Mouse (Mus musculus): Measurements from ENCODE around the gene Elk3. TPM values are rescaled to one million over a fixed set of nuclear protein-coding genes. Genes with fewer than 3 reads are reported as not detected.
A peak's percentile ranks its signal among the peaks of the same experiment; 100 is the strongest.

The Elk3 gene
- polyA plus RNA-seq, 1 experiment, result 8.0 TPM

DNA sequence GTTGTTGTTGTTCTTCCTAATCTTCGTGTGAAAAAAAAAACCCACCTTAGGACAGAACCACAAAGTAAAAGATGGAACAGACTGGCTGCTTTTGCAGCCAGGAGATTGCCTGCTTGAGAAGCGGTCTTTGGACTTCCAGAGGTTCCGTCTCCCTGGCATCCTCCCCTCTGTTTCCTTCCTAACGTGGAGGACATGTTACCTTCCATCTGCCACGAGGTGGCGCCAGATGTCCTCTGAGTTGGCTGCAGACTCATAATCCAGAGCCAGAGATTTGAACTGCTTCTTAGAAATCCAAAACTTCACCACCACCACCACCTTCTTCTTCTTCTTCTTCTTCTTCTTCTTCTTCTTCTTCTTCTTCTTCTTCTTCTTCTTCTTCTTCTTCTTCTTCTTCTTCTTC lies 19.1 kb downstream of the Elk3 start:
- peak overlapping the region; percentile 66 for H3K27ac ChIP-seq (replicated peaks; ENCODE audit: low read depth, low read length)
- H3K4me3 ChIP-seq (ENCODE audit: insufficient read depth, low read depth, low read length), result no peak overlapping the region
- H3K4me1 ChIP-seq (ENCODE audit: control insufficient read depth, insufficient read depth, insufficient read length, low read length), result peaks cover 29% of the 10 kb centered on the region

DNA sequence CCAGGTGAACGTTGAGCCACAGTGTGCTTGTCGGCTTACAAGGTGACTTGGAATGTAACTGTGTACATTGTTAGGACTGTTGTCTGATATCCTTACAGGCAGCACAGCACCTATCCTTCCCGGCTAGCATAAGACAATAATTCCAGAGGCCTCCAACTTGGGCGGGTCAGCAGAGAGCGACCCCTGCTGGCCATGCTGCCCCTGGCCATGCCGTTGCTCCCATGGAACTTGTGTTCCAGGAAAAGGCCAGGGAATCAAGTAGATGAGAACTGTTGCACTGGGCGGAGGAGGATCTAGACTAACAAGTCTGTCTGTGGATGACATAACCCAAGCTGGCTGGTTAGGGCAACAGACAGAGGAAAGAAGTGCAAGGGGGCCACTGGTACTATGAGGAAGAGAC lies 19.6 kb downstream of the Elk3 start:
- no peak overlapping the region for H3K4me3 ChIP-seq (ENCODE audit: insufficient read depth, low read depth, low read length)
- peaks cover 28% of the 10 kb centered on the region for H3K4me1 ChIP-seq (ENCODE audit: control insufficient read depth, insufficient read depth, insufficient read length, low read length)
- peak overlapping the region; percentile 72 for H3K27ac ChIP-seq (replicated peaks; ENCODE audit: low read depth, low read length)

DNA sequence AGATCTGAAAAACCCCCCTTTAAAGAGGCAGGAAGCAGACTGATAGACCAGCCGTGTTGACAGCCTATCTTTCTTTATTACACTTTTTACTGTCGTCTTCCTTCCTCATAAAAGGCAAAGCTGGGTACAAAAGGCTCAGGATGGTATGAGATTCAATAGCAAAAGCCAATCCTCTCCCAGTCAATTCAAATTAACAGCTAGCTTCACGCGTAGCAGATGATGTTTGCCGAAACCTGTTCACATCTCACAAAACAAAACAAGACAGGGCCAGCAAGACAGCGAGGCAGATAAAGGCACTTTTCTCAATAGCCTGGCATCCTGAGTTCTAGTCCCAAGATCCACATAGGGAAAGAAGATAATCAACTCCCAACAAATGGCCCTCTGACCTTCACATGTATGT lies 21.5 kb downstream of the Elk3 start:
- peak overlapping the region; percentile 47 for H3K27ac ChIP-seq (replicated peaks; ENCODE audit: low read depth, low read length)
- H3K4me3 ChIP-seq (ENCODE audit: insufficient read depth, low read depth, low read length), result no peak overlapping the region
- H3K4me1 ChIP-seq (ENCODE audit: control insufficient read depth, insufficient read depth, insufficient read length, low read length), result peaks cover 31% of the 10 kb centered on the region

DNA sequence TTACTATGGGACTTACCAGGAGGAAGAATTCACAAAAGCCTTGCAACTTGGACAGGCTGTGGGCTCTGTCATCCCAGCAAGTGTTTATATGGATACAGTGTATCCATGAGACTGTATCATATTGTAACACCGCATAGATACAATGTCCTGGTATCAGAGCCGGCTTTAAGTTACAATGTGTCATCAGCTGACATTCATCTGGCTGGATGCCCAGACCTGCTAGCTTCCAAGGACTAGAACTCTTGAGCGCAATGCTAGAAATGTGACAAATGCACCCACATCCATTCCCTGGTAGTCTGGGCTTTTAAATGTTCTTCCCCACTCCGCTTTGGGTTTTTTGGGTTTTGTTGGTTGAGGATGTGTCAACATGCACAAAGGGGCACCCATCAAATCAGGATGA lies 22.6 kb downstream of the Elk3 start:
- peak overlapping the region; percentile 96; the same call in 1 of the 2 replicates for H3K27ac ChIP-seq (replicated peaks; ENCODE audit: low read depth, low read length)
- H3K4me1 ChIP-seq (ENCODE audit: control insufficient read depth, insufficient read depth, insufficient read length, low read length), result peaks cover 32% of the 10 kb centered on the region
- no peak overlapping the region for H3K4me3 ChIP-seq (ENCODE audit: insufficient read depth, low read depth, low read length)

DNA sequence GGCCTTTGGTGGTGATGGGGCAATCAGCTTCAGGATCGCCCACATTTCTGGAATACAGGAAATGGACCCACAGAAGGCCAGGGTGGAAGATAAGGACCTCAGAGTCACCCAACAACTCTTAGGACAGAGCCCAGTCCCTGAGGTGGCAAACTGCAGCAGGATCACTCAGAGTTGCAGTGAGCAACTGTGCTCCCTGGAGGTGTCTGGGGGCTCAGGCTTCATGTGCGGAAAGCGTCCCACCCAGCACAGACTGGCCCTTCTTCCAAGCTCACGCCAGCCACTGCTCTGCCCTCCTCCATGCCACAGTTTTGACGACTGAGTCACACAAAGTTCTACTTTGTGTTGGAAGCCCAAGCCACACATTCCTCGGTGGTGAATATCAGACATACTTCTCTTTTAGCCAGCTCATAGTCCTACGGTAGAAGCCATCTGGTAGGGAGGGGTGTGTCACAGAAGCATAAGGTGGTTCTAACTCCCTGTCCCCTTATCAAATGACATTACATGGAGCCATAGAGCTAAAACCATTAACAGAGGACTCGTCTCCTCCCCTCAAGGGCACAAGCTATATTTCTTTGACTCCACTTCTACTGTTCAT lies 23.3 kb downstream of the Elk3 start:
- Histone ChIP-seq H3K27ac (replicated peaks; ENCODE audit: low read depth, low read length) (peak overlapping the region; percentile 96), H3K4me1 (ENCODE audit: control insufficient read depth, insufficient read depth, insufficient read length, low read length) (peaks cover 31% of the 10 kb centered on the region), H3K4me3 (ENCODE audit: insufficient read depth, low read depth, low read length) (no peak overlapping the region)

DNA sequence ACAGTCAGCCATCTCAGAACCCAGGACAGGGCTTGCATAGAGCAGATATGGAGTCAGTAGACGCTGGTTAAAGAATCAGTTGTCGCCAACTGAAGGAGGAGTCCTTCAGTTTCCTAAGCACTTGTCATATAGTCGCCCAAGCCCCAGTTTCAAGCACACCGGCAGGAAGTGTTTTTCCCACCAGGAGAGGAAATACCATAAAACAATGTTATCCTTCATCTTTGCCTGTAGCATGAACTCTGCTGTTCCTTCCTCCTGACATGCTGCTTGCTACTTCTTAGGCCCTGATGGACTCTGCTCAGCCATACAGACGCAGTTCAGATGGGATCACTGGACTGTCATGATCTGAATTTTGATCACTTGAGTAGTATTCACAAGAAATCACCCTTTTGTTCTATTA lies 25.4 kb downstream of the Elk3 start:
- Histone ChIP-seq H3K27ac (replicated peaks; ENCODE audit: low read depth, low read length) (peak overlapping the region; percentile 96), H3K4me1 (ENCODE audit: control insufficient read depth, insufficient read depth, insufficient read length, low read length) (peaks cover 38% of the 10 kb centered on the region), H3K4me3 (ENCODE audit: insufficient read depth, low read depth, low read length) (no peak overlapping the region)

DNA sequence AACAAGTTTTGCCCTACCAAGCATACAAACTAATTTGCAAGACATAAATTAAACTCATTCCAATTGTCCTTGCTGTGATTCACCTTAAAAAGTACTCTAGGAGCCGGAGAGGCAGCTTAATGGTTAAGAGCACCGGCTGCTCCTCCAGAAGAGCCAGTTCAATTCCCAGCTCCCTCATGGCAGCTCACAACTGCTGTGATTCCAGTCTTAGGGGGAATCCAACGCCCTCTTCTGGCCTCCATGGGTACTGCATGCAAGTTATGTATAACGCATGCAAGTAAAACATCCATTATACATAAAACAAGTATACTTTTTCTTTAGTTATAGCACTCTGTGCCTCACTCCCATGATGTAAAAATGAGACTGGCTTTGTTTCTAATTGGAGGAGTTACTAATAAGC lies 27.7 kb downstream of the Elk3 start:
- Histone ChIP-seq H3K4me1 (ENCODE audit: control insufficient read depth, insufficient read depth, insufficient read length, low read length) (peaks cover 50% of the 10 kb centered on the region), H3K27ac (replicated peaks; ENCODE audit: low read depth, low read length) (peak overlapping the region; percentile 72), H3K4me3 (ENCODE audit: insufficient read depth, low read depth, low read length) (no peak overlapping the region)

DNA sequence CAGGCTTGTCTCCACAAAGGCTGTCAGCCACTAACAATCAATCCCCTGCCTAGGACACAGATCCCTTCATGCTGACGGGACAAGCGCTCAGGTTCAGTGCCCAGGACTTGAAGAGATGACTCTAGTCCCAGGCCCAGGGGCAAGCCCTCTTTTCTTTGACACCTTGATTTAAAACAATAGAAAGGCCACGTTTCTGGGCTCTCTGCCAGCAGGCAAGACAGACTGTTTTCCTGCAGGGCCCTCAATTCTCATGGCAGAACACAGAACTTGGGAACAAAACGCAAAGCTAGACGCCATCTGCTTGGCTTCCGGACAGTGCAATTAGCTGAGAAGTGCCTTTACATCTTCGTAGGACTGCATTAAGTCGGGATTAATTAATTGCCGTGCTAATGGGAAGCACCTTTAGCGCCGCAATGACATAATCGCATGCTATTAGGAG lies 28.4 kb downstream of the Elk3 start:
- Histone ChIP-seq H3K27ac (replicated peaks; ENCODE audit: low read depth, low read length) (peak overlapping the region; percentile 85), H3K4me1 (ENCODE audit: control insufficient read depth, insufficient read depth, insufficient read length, low read length) (peaks cover 47% of the 10 kb centered on the region), H3K4me3 (ENCODE audit: insufficient read depth, low read depth, low read length) (no peak overlapping the region)

DNA sequence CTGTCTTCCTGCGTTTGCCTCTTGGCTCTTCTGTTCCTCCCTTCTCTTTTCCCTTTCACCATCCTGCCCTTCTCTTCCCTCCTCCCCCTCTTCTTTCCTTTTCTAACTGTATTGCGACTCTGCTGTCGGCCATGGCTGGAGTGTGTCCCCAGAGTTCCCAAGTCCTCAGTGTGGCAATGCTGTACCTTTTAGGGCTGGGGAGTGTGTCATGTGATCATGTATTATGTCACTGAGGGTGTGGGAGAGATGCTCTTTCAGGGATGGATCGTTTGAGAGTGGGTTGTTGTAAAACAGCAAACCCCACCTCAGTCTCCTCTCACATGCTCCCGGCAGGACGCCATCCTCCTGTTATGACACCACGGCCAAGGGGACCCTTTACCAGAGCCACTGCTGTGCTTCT lies 29.8 kb downstream of the Elk3 start:
- H3K4me1 ChIP-seq (ENCODE audit: control insufficient read depth, insufficient read depth, insufficient read length, low read length), result peaks cover 44% of the 10 kb centered on the region
- no peak overlapping the region for H3K4me3 ChIP-seq (ENCODE audit: insufficient read depth, low read depth, low read length)
- peak overlapping the region; percentile 38 for H3K27ac ChIP-seq (replicated peaks; ENCODE audit: low read depth, low read length)

DNA sequence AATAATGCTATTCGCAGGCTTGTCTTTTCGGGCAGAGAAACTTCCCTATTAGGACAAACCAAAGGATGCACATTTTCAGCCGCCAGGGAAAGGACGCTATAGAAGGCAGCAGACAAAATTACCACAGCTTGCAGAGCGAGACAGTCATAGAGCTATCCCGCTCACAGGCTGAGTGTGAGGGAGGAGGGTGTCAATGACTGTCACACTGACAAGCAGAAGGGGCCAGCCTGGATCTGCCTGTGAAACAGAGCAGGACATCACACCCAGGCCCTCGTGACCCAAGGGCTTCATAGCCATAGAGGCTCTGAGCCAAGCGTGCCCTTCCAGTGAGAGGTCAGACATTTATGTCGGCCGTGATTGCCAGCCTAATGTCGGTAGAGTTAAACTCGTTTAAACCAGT lies 30.3 kb downstream of the Elk3 start:
- Histone ChIP-seq H3K27ac (replicated peaks; ENCODE audit: low read depth, low read length) (peak overlapping the region; percentile 38; the same call in 1 of the 2 replicates), H3K4me3 (ENCODE audit: insufficient read depth, low read depth, low read length) (no peak overlapping the region), H3K4me1 (ENCODE audit: control insufficient read depth, insufficient read depth, insufficient read length, low read length) (peaks cover 44% of the 10 kb centered on the region)

DNA sequence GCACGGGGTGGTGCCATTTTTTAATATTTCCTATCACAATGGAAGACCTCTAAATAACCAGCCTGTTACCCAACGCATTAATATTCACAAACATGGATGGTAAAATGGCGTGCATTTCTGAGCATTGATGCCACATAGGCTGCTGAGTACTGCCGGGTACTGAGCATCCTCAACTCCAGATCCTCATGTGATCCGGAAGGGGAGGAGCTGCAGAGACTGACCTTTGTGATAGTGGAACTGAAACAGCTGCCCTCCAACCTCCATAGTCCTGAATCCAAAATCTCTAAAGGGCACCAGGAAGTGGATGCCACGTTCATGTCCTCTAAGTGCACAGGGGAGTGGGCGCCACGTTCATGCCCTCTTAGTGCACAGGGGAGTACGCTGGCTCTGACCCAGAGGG lies 31.9 kb downstream of the Elk3 start:
- no peak overlapping the region for H3K4me3 ChIP-seq (ENCODE audit: insufficient read depth, low read depth, low read length)
- peaks cover 43% of the 10 kb centered on the region for H3K4me1 ChIP-seq (ENCODE audit: control insufficient read depth, insufficient read depth, insufficient read length, low read length)
- 0 out of 2 replicates have a peak overlapping the region, but pooled peaks have one; percentile 38 for H3K27ac ChIP-seq (replicated peaks; ENCODE audit: low read depth, low read length)

DNA sequence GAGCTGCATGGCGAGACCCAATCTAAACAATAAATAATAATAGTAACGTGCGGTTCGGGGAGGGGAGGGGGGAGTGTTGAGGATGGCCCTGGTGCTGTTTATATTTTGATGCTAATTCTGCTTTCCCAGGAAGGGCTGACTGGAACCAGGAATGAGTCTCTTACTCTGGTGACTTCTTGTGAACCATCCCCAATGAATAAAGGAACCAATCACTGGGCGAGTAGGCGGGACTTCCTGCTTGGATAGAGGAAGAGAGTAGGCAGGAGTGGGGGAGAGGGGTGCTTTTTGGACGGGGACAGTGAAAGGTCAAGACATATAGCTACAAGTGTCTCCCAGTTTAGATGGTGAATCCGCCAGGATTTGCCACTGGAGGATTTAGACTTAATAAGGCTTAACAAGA lies 32.6 kb downstream of the Elk3 start:
- Histone ChIP-seq H3K4me3 (ENCODE audit: insufficient read depth, low read depth, low read length) (no peak overlapping the region), H3K4me1 (ENCODE audit: control insufficient read depth, insufficient read depth, insufficient read length, low read length) (peaks cover 42% of the 10 kb centered on the region), H3K27ac (replicated peaks; ENCODE audit: low read depth, low read length) (peak overlapping the region; percentile 32; the same call in 1 of the 2 replicates)

DNA sequence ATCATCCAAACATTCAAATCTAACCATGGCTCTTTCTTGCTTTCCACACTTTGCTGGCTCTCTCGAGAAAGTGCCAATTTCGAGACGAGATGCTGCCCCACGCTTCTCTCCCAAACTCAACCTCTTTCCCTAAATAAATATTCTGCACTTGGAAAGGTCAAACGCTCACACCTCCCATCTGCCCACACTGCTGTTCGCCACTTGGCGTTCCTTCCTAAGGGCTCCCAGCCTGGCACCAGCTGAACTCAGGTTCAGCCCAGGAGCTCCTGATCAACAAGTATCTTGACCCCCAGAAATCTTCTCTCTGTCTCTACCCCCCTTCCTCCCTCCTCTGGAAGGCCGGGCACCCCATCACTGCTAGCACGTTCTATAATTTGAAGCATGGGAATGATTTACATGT lies 34.1 kb downstream of the Elk3 start:
- Histone ChIP-seq H3K4me3 (ENCODE audit: insufficient read depth, low read depth, low read length) (no peak overlapping the region), H3K4me1 (ENCODE audit: control insufficient read depth, insufficient read depth, insufficient read length, low read length) (peaks cover 50% of the 10 kb centered on the region), H3K27ac (replicated peaks; ENCODE audit: low read depth, low read length) (peak overlapping the region; percentile 74)

DNA sequence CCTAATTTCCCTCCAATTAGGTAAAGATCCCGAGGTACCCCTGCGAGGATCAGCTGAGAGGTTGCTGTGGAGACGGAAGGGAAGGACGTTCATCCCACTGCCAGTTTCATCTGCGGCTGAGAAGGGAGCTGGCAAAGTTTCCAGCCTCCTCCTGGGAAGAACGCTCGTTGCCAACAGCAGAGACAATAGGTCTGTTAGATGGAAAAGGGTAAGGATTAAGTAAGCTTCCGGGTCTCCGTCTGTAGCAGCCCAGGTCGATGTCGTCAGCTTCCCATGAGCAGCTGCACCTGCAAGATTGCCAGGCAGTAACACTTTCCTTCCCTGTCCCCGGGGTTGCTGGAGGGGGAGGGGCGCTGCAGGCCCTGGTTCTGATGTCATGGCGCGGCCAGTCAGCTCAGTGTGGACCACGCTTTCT lies 34.6 kb downstream of the Elk3 start:
- Histone ChIP-seq H3K4me1 (ENCODE audit: control insufficient read depth, insufficient read depth, insufficient read length, low read length) (peaks cover 54% of the 10 kb centered on the region), H3K27ac (replicated peaks; ENCODE audit: low read depth, low read length) (peak overlapping the region; percentile 74), H3K4me3 (ENCODE audit: insufficient read depth, low read depth, low read length) (no peak overlapping the region)

DNA sequence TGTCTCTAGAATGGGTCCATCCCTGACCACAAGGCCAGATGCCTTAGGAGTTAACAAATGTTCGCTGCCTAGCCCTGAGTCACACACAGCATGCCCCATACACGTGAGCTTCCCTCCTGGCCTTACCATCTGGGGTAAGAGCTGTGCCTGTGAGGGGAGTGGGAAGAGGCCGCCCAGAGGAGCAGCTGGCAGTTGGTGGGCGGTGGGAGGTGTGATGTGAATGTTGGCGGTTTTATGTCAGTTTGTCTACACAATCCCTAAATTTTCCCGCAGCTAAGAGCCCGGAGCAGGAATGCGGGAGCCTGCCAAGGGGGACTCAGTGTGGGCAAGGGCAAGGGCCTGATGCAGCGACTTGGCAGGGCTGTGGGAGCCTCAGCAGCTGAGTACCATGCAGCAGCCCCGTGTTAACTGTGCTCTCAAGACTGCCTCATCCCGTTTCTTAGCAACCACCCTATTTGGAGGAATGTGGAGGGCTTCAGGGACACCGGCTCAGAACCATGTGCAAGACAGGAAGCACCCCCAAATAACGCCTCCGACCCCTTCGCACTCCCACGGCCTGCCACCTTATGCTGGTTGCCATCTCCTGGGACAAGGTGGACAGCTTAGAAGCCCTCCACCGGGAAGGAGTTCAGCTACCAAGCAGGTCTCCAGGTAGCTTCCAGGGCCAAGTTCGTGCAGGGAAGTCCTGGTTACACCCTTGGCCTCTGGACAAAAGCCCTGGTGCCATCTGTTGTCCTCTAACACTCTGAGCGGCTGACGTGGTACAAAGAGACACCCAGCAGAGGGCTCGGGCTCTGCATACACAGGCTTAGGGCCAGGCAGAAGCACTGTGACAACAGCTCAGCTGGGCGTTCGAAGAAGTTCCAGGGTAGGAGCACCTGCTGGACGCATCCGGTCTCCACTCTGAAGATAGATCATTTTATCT lies 35.5 kb downstream of the Elk3 start:
- H3K27ac ChIP-seq (replicated peaks; ENCODE audit: low read depth, low read length), result peak overlapping the region; percentile 65
- no peak overlapping the region for H3K4me3 ChIP-seq (ENCODE audit: insufficient read depth, low read depth, low read length)

More for the DNA sequence above, 35.5 kb downstream of the Elk3 start:
- peaks cover 49% of the 10 kb centered on the region for H3K4me1 ChIP-seq (ENCODE audit: control insufficient read depth, insufficient read depth, insufficient read length, low read length)
